Mouse (Mus musculus): Measurements from ENCODE around the gene Bmp5.
"Not testable (repeated sequence)": the region's sequence is repeated elsewhere in the genome, so short reads cannot be mapped to it uniquely, and the experiment has no call there.

Bmp5 gene

GRCm38 (mm10) chr9:75775129-75775845, at the start of gene Bmp5:
Gene Bmp5 (plus strand): TSS chr9:75775364.
- DNase-seq (ENCODE audit: extremely low spot score, low spot score): no peak

- peak; percentile 18 for DNase-seq (ENCODE audit: extremely low spot score, low spot score)
Observed at GRCm38 (mm10) chr9:75760075-75760474, 15.1 kb upstream of the Bmp5 start.

- DNase-seq (ENCODE audit: extremely low spot score, low spot score): no peak
Observed at GRCm38 (mm10) chr9:75761567-75761966, 13.6 kb upstream of the Bmp5 start.

GRCm38 (mm10) chr9:75762487-75762886, 12.7 kb upstream of the Bmp5 start:
- DNase-seq (ENCODE audit: extremely low spot score, low spot score): no peak

GRCm38 (mm10) chr9:75764792-75765191, 10.4 kb upstream of the Bmp5 start:
- DNase-seq (ENCODE audit: extremely low spot score, low spot score): no peak

- DNase-seq (ENCODE audit: extremely low spot score, low spot score): no peak
Observed at GRCm38 (mm10) chr9:75766521-75766920, 8.6 kb upstream of the Bmp5 start.

GRCm38 (mm10) chr9:75769042-75769441, 6.1 kb upstream of the Bmp5 start:
- DNase-seq (ENCODE audit: extremely low spot score, low spot score): no peak

GRCm38 (mm10) chr9:75776153-75776552, 989 bp downstream of the Bmp5 start:
- DNase-seq (ENCODE audit: extremely low spot score, low spot score): peak; percentile 20

GRCm38 (mm10) chr9:75778762-75779346, 3.7 kb downstream of the Bmp5 start:
- DNase-seq (ENCODE audit: extremely low spot score, low spot score): no peak

- no peak for DNase-seq (ENCODE audit: extremely low spot score, low spot score)
Observed at GRCm38 (mm10) chr9:75780558-75781276, 5.6 kb downstream of the Bmp5 start.

- no peak for DNase-seq (ENCODE audit: extremely low spot score, low spot score)
Observed at GRCm38 (mm10) chr9:75781600-75781999, 6.4 kb downstream of the Bmp5 start.

- DNase-seq (ENCODE audit: extremely low spot score, low spot score): no peak
Observed at GRCm38 (mm10) chr9:75783573-75783972, 8.4 kb downstream of the Bmp5 start.

GRCm38 (mm10) chr9:75785959-75786358, 10.8 kb downstream of the Bmp5 start:
- no peak for DNase-seq (ENCODE audit: extremely low spot score, low spot score)

- no peak for DNase-seq (ENCODE audit: extremely low spot score, low spot score)
Observed at GRCm38 (mm10) chr9:75787121-75787520, 12.0 kb downstream of the Bmp5 start.

- DNase-seq (ENCODE audit: extremely low spot score, low spot score): no peak
Observed at GRCm38 (mm10) chr9:75789879-75790428, 14.8 kb downstream of the Bmp5 start.

- DNase-seq (ENCODE audit: extremely low spot score, low spot score): no peak
Observed at GRCm38 (mm10) chr9:75804940-75805339, 29.8 kb downstream of the Bmp5 start.

- not testable (repeated sequence) for DNase-seq (ENCODE audit: extremely low spot score, low spot score)
Observed at GRCm38 (mm10) chr9:75808179-75808578, 33.0 kb downstream of the Bmp5 start.

GRCm38 (mm10) chr9:75808659-75809058, 33.5 kb downstream of the Bmp5 start:
- no peak for DNase-seq (ENCODE audit: extremely low spot score, low spot score)

- no peak for DNase-seq (ENCODE audit: extremely low spot score, low spot score)
Observed at GRCm38 (mm10) chr9:75815161-75815560, 40.0 kb downstream of the Bmp5 start.

GRCm38 (mm10) chr9:75818400-75818799, 43.2 kb downstream of the Bmp5 start:
- DNase-seq (ENCODE audit: extremely low spot score, low spot score): no peak

- DNase-seq (ENCODE audit: extremely low spot score, low spot score): no peak
Observed at GRCm38 (mm10) chr9:75832468-75832867, 57.3 kb downstream of the Bmp5 start.

GRCm38 (mm10) chr9:75833189-75833732, 58.1 kb downstream of the Bmp5 start:
- DNase-seq (ENCODE audit: extremely low spot score, low spot score): no peak

Data from neural tube, embryonic 10.5 days (tissue).